Mouse (Mus musculus): ENCODE data around the gene Trpm8. TPM values are rescaled to one million over a fixed set of nuclear protein-coding genes. Genes with fewer than 3 reads are reported as not detected.
A peak's percentile ranks its signal among the peaks of the same experiment; 100 is the strongest.

Trpm8 gene
- not detected in 2 replicates for polyA plus RNA-seq (2015; fragmentation: Nextera tagmentation; extraction: Ambion mirVana)

DNA sequence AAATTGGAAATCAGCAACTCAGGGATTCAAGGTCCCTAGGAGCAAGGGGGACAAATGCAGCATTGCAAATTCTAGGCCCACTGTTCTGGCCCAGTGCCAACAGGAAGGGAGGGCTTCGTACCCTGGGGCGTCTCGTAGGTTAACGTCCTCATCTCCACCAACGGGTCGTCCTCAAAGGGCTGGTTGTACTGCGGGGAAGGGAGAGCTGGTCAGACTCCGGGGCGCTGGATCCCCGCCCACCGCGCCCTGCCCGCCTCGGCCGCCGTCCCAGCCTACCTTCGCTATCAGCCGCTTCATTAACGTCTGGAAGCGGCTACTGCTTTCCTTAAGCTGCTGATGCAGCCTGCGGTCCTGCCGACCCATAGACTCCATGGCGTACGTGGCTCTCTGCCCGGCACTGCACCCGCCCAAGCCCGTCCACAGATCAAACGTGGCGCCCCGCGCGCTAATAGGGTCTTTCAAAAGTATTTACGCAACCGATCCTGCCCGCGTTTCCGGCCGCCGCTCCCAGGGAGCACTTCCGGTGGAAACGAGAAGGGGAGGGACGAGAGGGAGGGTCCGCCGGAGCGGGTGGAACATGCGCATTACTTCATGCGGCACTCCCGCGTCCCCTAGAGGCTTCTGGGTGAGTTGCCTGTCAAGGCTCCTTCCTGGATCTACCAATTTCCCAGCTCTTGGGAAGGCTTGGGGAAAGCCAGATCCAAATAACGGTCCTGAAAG is at the start of gene Trpm8, which contains the start of gene Hjurp:
Gene Trpm8, plus strand, starts transcription at position 564 of the 720 bp plus-strand sequence.
Gene Hjurp, minus strand, starts transcription at position 536 of the 720 bp plus-strand sequence.
- peak within 1 kb of the TSS; percentile 83 for H3K27ac ChIP-seq
- peak within 1 kb of the TSS; percentile 61 for H3K4me3 ChIP-seq (replicated peaks)
- no peaks in the 10 kb centered on the region for H3K9me3 ChIP-seq (replicated peaks)
- peak within 1 kb of the TSS; percentile 60 for H3K4me2 ChIP-seq
- 1% methylated on average over 50 of the region's 50 CpGs for WGBS (ENCODE audit: insufficient replicate concordance)
- H3K27me3 ChIP-seq: no peaks in the 10 kb centered on the region
- ATAC-seq (ENCODE audit: low read depth) (peak; percentile 92), DNase-seq (peak; percentile 100)
- peaks cover 38% of the 10 kb centered on the region for H3K36me3 ChIP-seq
- H3K9ac ChIP-seq: peak within 1 kb of the TSS; percentile 77
- H3K4me1 ChIP-seq (replicated peaks): peaks cover 52% of the 10 kb centered on the region

GRCm38 (mm10) chr1:88228121-88228520 is 49.3 kb upstream of the Trpm8 start:
- DNase-seq (no peak), ATAC-seq (ENCODE audit: low read depth) (no peak)
- Histone ChIP-seq H3K36me3 (no peaks in the 10 kb centered on the region), H3K9me3 (replicated peaks) (peaks cover 60% of the 10 kb centered on the region), H3K4me2 (no peak overlapping the region), H3K27me3 (no peaks in the 10 kb centered on the region), H3K4me3 (replicated peaks) (no peak overlapping the region), H3K4me1 (replicated peaks) (no peaks in the 10 kb centered on the region), H3K9ac (no peak overlapping the region), H3K27ac (no peak overlapping the region)
- WGBS (ENCODE audit: insufficient replicate concordance): 57% methylated on average over 7 of the region's 7 CpGs

- no peak for ATAC-seq (ENCODE audit: low read depth)
- H3K4me2 ChIP-seq: no peak overlapping the region
- H3K36me3 ChIP-seq: no peaks in the 10 kb centered on the region
- H3K27me3 ChIP-seq: no peaks in the 10 kb centered on the region
- H3K4me3 ChIP-seq (replicated peaks): no peak overlapping the region
- no peak overlapping the region for H3K27ac ChIP-seq
- peaks cover 74% of the 10 kb centered on the region for H3K9me3 ChIP-seq (replicated peaks)
- no peak overlapping the region for H3K9ac ChIP-seq
- WGBS (ENCODE audit: insufficient replicate concordance): 54% methylated on average over 3 of the region's 3 CpGs
- H3K4me1 ChIP-seq (replicated peaks): no peaks in the 10 kb centered on the region
- no peak for DNase-seq
These were observed 47.9 kb upstream of the Trpm8 start for GRCm38 (mm10) chr1:88229566-88229965.

DNA sequence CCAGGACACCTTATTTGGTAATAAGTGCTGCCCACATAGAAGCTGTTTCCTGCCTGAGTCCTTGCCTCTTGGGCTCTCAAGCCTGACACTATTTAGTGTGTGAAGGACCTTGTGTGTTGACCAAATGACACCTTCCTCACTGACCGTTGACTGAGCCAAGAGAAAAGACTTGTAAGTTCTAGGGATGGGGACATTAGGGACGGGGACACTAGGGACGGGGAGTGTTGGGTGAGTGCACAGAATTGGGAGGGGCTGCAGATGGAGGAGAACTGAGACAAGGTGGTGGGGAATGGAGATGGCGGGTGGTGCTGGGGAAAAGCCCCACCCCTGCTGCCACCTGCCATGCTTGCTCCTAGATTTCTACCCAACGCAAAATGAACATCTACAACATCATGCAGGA is 47.5 kb upstream of the Trpm8 start:
- 0 out of 2 replicates have a peak, but pooled peaks have one; percentile 8 for ATAC-seq (ENCODE audit: low read depth)
- H3K36me3 ChIP-seq: no peaks in the 10 kb centered on the region
- H3K4me2 ChIP-seq: no peak overlapping the region
- DNase-seq: no peak
- peaks cover 78% of the 10 kb centered on the region for H3K9me3 ChIP-seq (replicated peaks)
- H3K27ac ChIP-seq: no peak overlapping the region
- no peak overlapping the region for H3K4me3 ChIP-seq (replicated peaks)
- H3K27me3 ChIP-seq: no peaks in the 10 kb centered on the region
- 62% methylated on average over 5 of the region's 5 CpGs for WGBS (ENCODE audit: insufficient replicate concordance)
- H3K9ac ChIP-seq: no peak overlapping the region
- no peaks in the 10 kb centered on the region for H3K4me1 ChIP-seq (replicated peaks)

DNA sequence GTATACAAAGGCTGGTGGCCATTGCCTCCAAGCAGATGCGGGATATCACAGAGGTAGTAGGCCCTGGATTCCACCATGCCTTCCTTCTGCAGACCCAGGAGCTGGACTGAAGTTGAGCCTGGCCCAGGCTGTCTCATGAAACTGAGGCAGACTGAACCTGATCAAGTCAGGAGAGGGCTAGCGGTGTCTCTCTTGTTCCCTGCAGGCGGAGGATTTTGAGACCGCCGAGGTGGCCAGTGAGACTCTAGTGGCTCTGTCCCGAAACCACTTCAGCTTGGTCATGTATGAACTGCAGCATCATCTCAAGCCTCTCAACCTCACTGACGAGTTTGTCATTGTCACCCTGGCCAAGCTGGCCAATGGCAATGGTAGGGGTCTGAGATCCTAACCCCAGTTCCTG is 47.0 kb upstream of the Trpm8 start:
- DNase-seq (no peak), ATAC-seq (ENCODE audit: low read depth) (no peak)
- Histone ChIP-seq H3K27me3 (no peaks in the 10 kb centered on the region), H3K9ac (no peak overlapping the region), H3K4me3 (replicated peaks) (no peak overlapping the region), H3K9me3 (replicated peaks) (peaks cover 81% of the 10 kb centered on the region), H3K27ac (no peak overlapping the region), H3K4me2 (no peak overlapping the region), H3K4me1 (replicated peaks) (no peaks in the 10 kb centered on the region), H3K36me3 (no peaks in the 10 kb centered on the region)
- 59% methylated on average over 7 of the region's 7 CpGs for WGBS (ENCODE audit: insufficient replicate concordance)

DNA sequence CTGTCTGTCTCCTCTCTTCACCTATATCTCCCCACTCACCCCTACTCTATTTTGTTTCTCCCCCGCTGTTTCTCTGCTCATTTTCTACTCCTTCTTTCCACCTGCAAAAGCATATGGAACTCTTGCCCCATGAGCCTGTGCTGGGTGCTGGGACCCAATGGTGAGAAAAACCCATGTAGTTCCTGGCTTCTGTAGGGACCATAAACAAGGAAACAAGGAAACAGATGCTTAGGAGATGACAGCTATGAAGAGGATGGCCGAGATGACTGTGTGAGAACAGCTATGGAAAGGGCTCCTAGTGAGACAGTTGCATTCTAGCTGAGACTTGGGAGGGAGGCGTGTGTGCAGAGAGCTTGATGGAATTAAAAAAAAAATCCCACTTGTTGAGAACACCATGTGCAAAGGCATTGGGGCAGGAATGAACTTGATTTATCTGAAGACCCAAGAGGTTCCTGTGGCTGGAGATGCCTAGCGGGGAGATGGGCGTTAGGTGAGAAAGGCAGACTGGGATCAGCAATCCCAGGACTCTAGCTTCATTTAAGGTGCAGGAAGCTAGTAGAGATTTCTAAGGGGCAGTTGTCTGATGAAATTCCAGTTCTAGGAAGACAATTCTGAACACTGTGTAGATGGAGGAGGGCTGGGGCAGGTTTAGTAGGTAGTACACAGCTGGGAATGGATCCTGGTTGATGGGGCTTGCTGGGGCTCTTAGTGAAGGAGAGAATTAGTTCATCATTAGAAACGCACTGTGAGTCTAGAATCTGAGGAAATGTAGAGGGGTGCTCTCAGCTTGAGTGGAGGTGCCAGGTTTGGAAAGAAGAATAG is 46.3 kb upstream of the Trpm8 start:
- Histone ChIP-seq H3K36me3 (no peaks in the 10 kb centered on the region), H3K4me3 (replicated peaks) (no peak overlapping the region), H3K27me3 (no peaks in the 10 kb centered on the region), H3K4me1 (replicated peaks) (no peaks in the 10 kb centered on the region), H3K9me3 (replicated peaks) (peaks cover 82% of the 10 kb centered on the region), H3K9ac (no peak overlapping the region), H3K4me2 (no peak overlapping the region), H3K27ac (no peak overlapping the region)
- 57% methylated on average over 6 of the region's 6 CpGs for WGBS (ENCODE audit: insufficient replicate concordance)
- ATAC-seq (ENCODE audit: low read depth) (no peak), DNase-seq (no peak)

GRCm38 (mm10) chr1:88231803-88232499 is 45.5 kb upstream of the Trpm8 start:
- Histone ChIP-seq H3K4me1 (replicated peaks) (no peaks in the 10 kb centered on the region), H3K27me3 (no peaks in the 10 kb centered on the region), H3K9ac (no peak overlapping the region), H3K9me3 (replicated peaks) (peaks cover 79% of the 10 kb centered on the region), H3K36me3 (no peaks in the 10 kb centered on the region), H3K4me2 (no peak overlapping the region), H3K27ac (no peak overlapping the region), H3K4me3 (replicated peaks) (no peak overlapping the region)
- WGBS (ENCODE audit: insufficient replicate concordance): 49% methylated on average over 7 of the region's 7 CpGs
- DNase-seq: no peak
- ATAC-seq (ENCODE audit: low read depth): no peak

GRCm38 (mm10) chr1:88232664-88233380 is 44.6 kb upstream of the Trpm8 start:
- H3K4me2 ChIP-seq: no peak overlapping the region
- 47% methylated on average over 3 of the region's 3 CpGs for WGBS (ENCODE audit: insufficient replicate concordance)
- H3K9me3 ChIP-seq (replicated peaks): peaks cover 81% of the 10 kb centered on the region
- H3K27ac ChIP-seq: no peak overlapping the region
- H3K4me1 ChIP-seq (replicated peaks): no peaks in the 10 kb centered on the region
- H3K36me3 ChIP-seq: no peaks in the 10 kb centered on the region
- 0 out of 2 replicates have a peak, but pooled peaks have one; percentile 2 for ATAC-seq (ENCODE audit: low read depth)
- no peak overlapping the region for H3K4me3 ChIP-seq (replicated peaks)
- no peaks in the 10 kb centered on the region for H3K27me3 ChIP-seq
- DNase-seq: no peak
- H3K9ac ChIP-seq: no peak overlapping the region

DNA sequence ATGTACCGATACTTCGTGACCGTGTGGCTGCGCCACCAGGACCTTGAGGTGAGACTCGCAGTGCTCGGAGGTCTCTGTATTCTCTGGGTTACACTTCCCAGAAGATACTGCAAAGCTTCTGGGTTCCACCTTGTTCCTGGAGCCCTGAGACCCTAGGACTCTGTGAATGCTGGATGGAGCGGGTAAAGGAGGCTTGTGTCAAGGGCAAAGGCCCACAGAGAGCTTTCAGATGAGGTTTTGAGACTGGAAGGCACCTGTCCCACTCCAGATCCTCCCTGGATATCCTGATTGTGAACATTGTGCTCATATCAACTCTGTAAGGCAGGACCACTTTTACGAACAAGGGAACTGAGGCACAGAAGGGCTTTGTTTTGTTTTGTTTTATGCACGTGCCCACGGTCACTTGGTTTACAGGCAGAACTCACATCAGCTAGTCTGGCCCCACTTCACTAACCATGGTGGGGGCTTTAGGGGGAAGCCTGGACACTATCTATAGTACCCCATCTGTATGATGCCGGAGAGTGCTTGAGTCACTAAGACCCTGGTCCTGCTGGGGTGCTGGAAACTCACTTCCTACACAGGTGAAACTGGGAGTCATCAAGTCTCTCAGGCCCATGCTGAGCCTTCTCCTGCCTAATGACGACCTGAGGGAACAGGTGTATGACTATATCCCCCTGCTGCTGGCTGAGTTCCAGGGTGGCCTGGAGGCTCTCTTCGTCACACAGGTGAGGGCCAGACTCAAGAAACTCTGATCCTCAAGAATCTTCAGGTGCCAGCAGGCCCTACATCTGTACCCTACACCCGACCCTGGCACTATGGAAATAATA is 43.8 kb upstream of the Trpm8 start:
- no peak overlapping the region for H3K27ac ChIP-seq
- ATAC-seq (ENCODE audit: low read depth): 0 out of 2 replicates have a peak, but pooled peaks have one; percentile 3
- H3K4me2 ChIP-seq: no peak overlapping the region
- peaks cover 83% of the 10 kb centered on the region for H3K9me3 ChIP-seq (replicated peaks)
- no peaks in the 10 kb centered on the region for H3K27me3 ChIP-seq
- DNase-seq: no peak
- no peak overlapping the region for H3K4me3 ChIP-seq (replicated peaks)
- WGBS (ENCODE audit: insufficient replicate concordance): 54% methylated on average over 14 of the region's 14 CpGs
- H3K36me3 ChIP-seq: no peaks in the 10 kb centered on the region
- no peak overlapping the region for H3K9ac ChIP-seq
- no peaks in the 10 kb centered on the region for H3K4me1 ChIP-seq (replicated peaks)

GRCm38 (mm10) chr1:88234248-88234610 is 43.2 kb upstream of the Trpm8 start:
- Histone ChIP-seq H3K9ac (no peak overlapping the region), H3K36me3 (no peaks in the 10 kb centered on the region), H3K9me3 (replicated peaks) (peaks cover 88% of the 10 kb centered on the region), H3K4me2 (no peak overlapping the region), H3K4me1 (replicated peaks) (no peaks in the 10 kb centered on the region), H3K4me3 (replicated peaks) (no peak overlapping the region), H3K27me3 (no peaks in the 10 kb centered on the region), H3K27ac (no peak overlapping the region)
- no peak for ATAC-seq (ENCODE audit: low read depth)
- 45% methylated on average over 4 of the region's 4 CpGs for WGBS (ENCODE audit: insufficient replicate concordance)
- no peak for DNase-seq
